Mouse (Mus musculus): ENCODE measurements at regions not wholly inside any gene's neighbourhood (a gene's known extent, or its start where the extent isn't known, plus 50 kb on each side); places are given as distances from the start of the nearest gene placed in this dataset.
A peak's percentile ranks its signal among the peaks of the same experiment; 100 is the strongest.

- no peak overlapping the region for H3K27ac ChIP-seq (ENCODE audit: insufficient read depth, low read length)
- no peaks in the 10 kb centered on the region for H3K27me3 ChIP-seq (ENCODE audit: control insufficient read depth, insufficient read depth, low read length, poor library complexity, severe bottlenecking)
- TF ChIP-seq EP300 (IDR thresholded peaks at IDR 0.05; ENCODE audit: insufficient read depth, low read depth, low read length) (0 out of 2 replicates have a peak, but pooled peaks have one; percentile 19), POLR2A (IDR thresholded peaks at IDR 0.05; ENCODE audit: insufficient read depth, low read length) (no peak), CTCF (IDR thresholded peaks at IDR 0.05; ENCODE audit: low read depth, low read length) (no peak)
- no peaks in the 10 kb centered on the region for H3K36me3 ChIP-seq (ENCODE audit: control insufficient read depth, insufficient read depth, low read length, poor library complexity, severe bottlenecking)
- no peak overlapping the region for H3K4me3 ChIP-seq (ENCODE audit: low read depth, low read length)
- H3K9ac ChIP-seq (ENCODE audit: low read depth, poor library complexity, severe bottlenecking) = no peak overlapping the region
- H3K9me3 ChIP-seq (replicated peaks; ENCODE audit: control insufficient read depth, insufficient read depth, low read length, poor library complexity, severe bottlenecking) = no peaks in the 10 kb centered on the region
- peaks cover 4% of the 10 kb centered on the region for H3K4me1 ChIP-seq (ENCODE audit: control insufficient read depth, insufficient read depth, low read length)
These were observed 91.5 kb upstream of the Gadd45a start for GRCm38 (mm10) chr6:67128503-67129463.

GRCm38 (mm10) chr6:67127727-67128126, 90.5 kb upstream of the Gadd45a start:
- Histone ChIP-seq H3K27ac (ENCODE audit: insufficient read depth, low read length) (no peak overlapping the region), H3K4me1 (ENCODE audit: control insufficient read depth, insufficient read depth, low read length) (peaks cover 5% of the 10 kb centered on the region), H3K27me3 (ENCODE audit: control insufficient read depth, insufficient read depth, low read length, poor library complexity, severe bottlenecking) (no peaks in the 10 kb centered on the region), H3K9me3 (replicated peaks; ENCODE audit: control insufficient read depth, insufficient read depth, low read length, poor library complexity, severe bottlenecking) (no peaks in the 10 kb centered on the region), H3K4me3 (ENCODE audit: low read depth, low read length) (no peak overlapping the region), H3K36me3 (ENCODE audit: control insufficient read depth, insufficient read depth, low read length, poor library complexity, severe bottlenecking) (no peaks in the 10 kb centered on the region), H3K9ac (ENCODE audit: low read depth, poor library complexity, severe bottlenecking) (no peak overlapping the region)
- TF ChIP-seq POLR2A (IDR thresholded peaks at IDR 0.05; ENCODE audit: insufficient read depth, low read length) (no peak), CTCF (IDR thresholded peaks at IDR 0.05; ENCODE audit: low read depth, low read length) (no peak), EP300 (IDR thresholded peaks at IDR 0.05; ENCODE audit: insufficient read depth, low read depth, low read length) (no peak)

- Histone ChIP-seq H3K9me3 (replicated peaks; ENCODE audit: control insufficient read depth, insufficient read depth, low read length, poor library complexity, severe bottlenecking) (no peaks in the 10 kb centered on the region), H3K4me1 (ENCODE audit: control insufficient read depth, insufficient read depth, low read length) (peaks cover 5% of the 10 kb centered on the region), H3K27ac (ENCODE audit: insufficient read depth, low read length) (no peak overlapping the region), H3K9ac (ENCODE audit: low read depth, poor library complexity, severe bottlenecking) (no peak overlapping the region), H3K4me3 (ENCODE audit: low read depth, low read length) (no peak overlapping the region), H3K36me3 (ENCODE audit: control insufficient read depth, insufficient read depth, low read length, poor library complexity, severe bottlenecking) (no peaks in the 10 kb centered on the region), H3K27me3 (ENCODE audit: control insufficient read depth, insufficient read depth, low read length, poor library complexity, severe bottlenecking) (no peaks in the 10 kb centered on the region)
- TF ChIP-seq EP300 (IDR thresholded peaks at IDR 0.05; ENCODE audit: insufficient read depth, low read depth, low read length) (no peak), CTCF (IDR thresholded peaks at IDR 0.05; ENCODE audit: low read depth, low read length) (no peak), POLR2A (IDR thresholded peaks at IDR 0.05; ENCODE audit: insufficient read depth, low read length) (no peak)
These were observed 88.6 kb upstream of the Gadd45a start for GRCm38 (mm10) chr6:67125715-67126312.

GRCm38 (mm10) chr6:67124089-67124488, 86.8 kb upstream of the Gadd45a start:
- no peak overlapping the region for H3K9ac ChIP-seq (ENCODE audit: low read depth, poor library complexity, severe bottlenecking)
- no peak overlapping the region for H3K27ac ChIP-seq (ENCODE audit: insufficient read depth, low read length)
- H3K4me1 ChIP-seq (ENCODE audit: control insufficient read depth, insufficient read depth, low read length) = peaks cover 5% of the 10 kb centered on the region
- H3K27me3 ChIP-seq (ENCODE audit: control insufficient read depth, insufficient read depth, low read length, poor library complexity, severe bottlenecking) = no peaks in the 10 kb centered on the region
- no peak overlapping the region for H3K4me3 ChIP-seq (ENCODE audit: low read depth, low read length)
- no peaks in the 10 kb centered on the region for H3K36me3 ChIP-seq (ENCODE audit: control insufficient read depth, insufficient read depth, low read length, poor library complexity, severe bottlenecking)
- no peak for TF ChIP-seq EP300 (IDR thresholded peaks at IDR 0.05; ENCODE audit: insufficient read depth, low read depth, low read length)
- no peak for TF ChIP-seq POLR2A (IDR thresholded peaks at IDR 0.05; ENCODE audit: insufficient read depth, low read length)
- no peak for TF ChIP-seq CTCF (IDR thresholded peaks at IDR 0.05; ENCODE audit: low read depth, low read length)
- H3K9me3 ChIP-seq (replicated peaks; ENCODE audit: control insufficient read depth, insufficient read depth, low read length, poor library complexity, severe bottlenecking) = no peaks in the 10 kb centered on the region

- no peak overlapping the region for H3K4me3 ChIP-seq (ENCODE audit: low read depth, low read length)
These were observed 85.8 kb upstream of the Gadd45a start for GRCm38 (mm10) chr6:67123071-67123470.

GRCm38 (mm10) chr6:67116306-67116705, 79.0 kb upstream of the Gadd45a start:
- Histone ChIP-seq H3K4me3 (ENCODE audit: low read depth, low read length) (no peak overlapping the region), H3K27ac (ENCODE audit: insufficient read depth, low read length) (no peak overlapping the region), H3K27me3 (ENCODE audit: control insufficient read depth, insufficient read depth, low read length, poor library complexity, severe bottlenecking) (no peaks in the 10 kb centered on the region), H3K9ac (ENCODE audit: low read depth, poor library complexity, severe bottlenecking) (no peak overlapping the region), H3K9me3 (replicated peaks; ENCODE audit: control insufficient read depth, insufficient read depth, low read length, poor library complexity, severe bottlenecking) (no peaks in the 10 kb centered on the region), H3K36me3 (ENCODE audit: control insufficient read depth, insufficient read depth, low read length, poor library complexity, severe bottlenecking) (no peaks in the 10 kb centered on the region), H3K4me1 (ENCODE audit: control insufficient read depth, insufficient read depth, low read length) (peaks cover 4% of the 10 kb centered on the region)
- TF ChIP-seq POLR2A (IDR thresholded peaks at IDR 0.05; ENCODE audit: insufficient read depth, low read length) (no peak), EP300 (IDR thresholded peaks at IDR 0.05; ENCODE audit: insufficient read depth, low read depth, low read length) (no peak), CTCF (IDR thresholded peaks at IDR 0.05; ENCODE audit: low read depth, low read length) (no peak)

More at GRCm38 (mm10) chr6:67123071-67123470, 85.8 kb upstream of the Gadd45a start:
- peaks cover 1% of the 10 kb centered on the region for H3K4me1 ChIP-seq (ENCODE audit: control insufficient read depth, insufficient read depth, low read length)
- H3K27ac ChIP-seq (ENCODE audit: insufficient read depth, low read length) = no peak overlapping the region
- no peaks in the 10 kb centered on the region for H3K27me3 ChIP-seq (ENCODE audit: control insufficient read depth, insufficient read depth, low read length, poor library complexity, severe bottlenecking)
- TF ChIP-seq EP300 (IDR thresholded peaks at IDR 0.05; ENCODE audit: insufficient read depth, low read depth, low read length) = no peak
- no peak for TF ChIP-seq POLR2A (IDR thresholded peaks at IDR 0.05; ENCODE audit: insufficient read depth, low read length)
- TF ChIP-seq CTCF (IDR thresholded peaks at IDR 0.05; ENCODE audit: low read depth, low read length) = no peak
- H3K36me3 ChIP-seq (ENCODE audit: control insufficient read depth, insufficient read depth, low read length, poor library complexity, severe bottlenecking) = no peaks in the 10 kb centered on the region
- H3K9me3 ChIP-seq (replicated peaks; ENCODE audit: control insufficient read depth, insufficient read depth, low read length, poor library complexity, severe bottlenecking) = no peaks in the 10 kb centered on the region
- H3K9ac ChIP-seq (ENCODE audit: low read depth, poor library complexity, severe bottlenecking) = no peak overlapping the region

All from ES-Bruce4 (cell line).